Mouse (Mus musculus): ENCODE data around the gene Fhl5. TPM values are rescaled to one million over a fixed set of nuclear protein-coding genes. Genes with fewer than 3 reads are reported as not detected.
"Not testable (repeated sequence)": the region's sequence is repeated elsewhere in the genome, so short reads cannot be mapped to it uniquely, and the experiment has no call there.

Fhl5 gene
- not detected for polyA plus RNA-seq (2012; fragmentation: generic; extraction: Trizol)

DNA sequence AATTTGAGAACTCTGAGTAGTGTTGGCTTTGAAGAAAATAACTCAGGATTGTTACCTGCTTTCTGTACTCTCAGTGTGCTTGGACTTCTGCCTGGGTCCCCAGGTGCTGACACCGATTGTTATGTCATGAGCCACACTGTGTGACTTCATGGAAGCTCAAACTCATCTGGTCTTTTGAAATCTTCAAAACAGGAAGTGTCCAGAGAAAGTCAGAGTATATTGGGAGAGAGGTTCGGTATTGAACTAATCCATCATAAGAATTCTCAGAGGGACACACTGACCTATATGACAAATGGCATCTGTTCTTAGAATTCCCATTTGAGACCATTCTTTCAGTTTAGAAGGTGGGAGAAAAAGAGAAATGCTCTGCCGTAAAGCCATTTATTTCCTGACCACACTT lies at the start of gene Fhl5:
Fhl5 (minus strand) TSS at position 101 of the 400 bp plus-strand sequence.
- Histone ChIP-seq H3ac (ENCODE audit: control insufficient read depth, insufficient read length) (no peak within 1 kb of the TSS), H3K36me3 (ENCODE audit: control insufficient read depth, insufficient read depth) (no peaks in the 10 kb centered on the region), H3K27me3 (ENCODE audit: control insufficient read depth, insufficient read depth, insufficient read length) (no peaks in the 10 kb centered on the region), H3K4me2 (ENCODE audit: low read depth) (no peak within 1 kb of the TSS), H3K4me3 (no peak within 1 kb of the TSS), H3K79me2 (ENCODE audit: control insufficient read depth, insufficient read depth) (no peaks in the 10 kb centered on the region)
- TF ChIP-seq POLR2AphosphoS2 (IDR thresholded peaks at IDR 0.05; ENCODE audit: insufficient read length, low read depth) (no peak), TCF12 (IDR thresholded peaks at IDR 0.05; ENCODE audit: insufficient read depth, poor library complexity, severe bottlenecking) (no peak), MYOD1 (IDR thresholded peaks at IDR 0.05; ENCODE audit: control insufficient read depth in 1 of 3, insufficient read length in 2 of 3, low read depth in 2 of 3) (no peak), USF1 (IDR thresholded peaks at IDR 0.05; ENCODE audit: low read depth) (no peak), POLR2A (IDR thresholded peaks at IDR 0.05; ENCODE audit: insufficient read length, low read depth) (no peak), CEBPB (IDR thresholded peaks at IDR 0.05; ENCODE audit: insufficient read depth, poor library complexity, severe bottlenecking) (no peak), SRF (IDR thresholded peaks at IDR 0.05; ENCODE audit: control insufficient read depth, insufficient read length, low read depth) (no peak), MYOG (IDR thresholded peaks at IDR 0.05; ENCODE audit: control insufficient read depth in 1 of 3, insufficient read depth in 1 of 3, insufficient read length in 2 of 3, low read depth in 2 of 3) (no peak), MAX (IDR thresholded peaks at IDR 0.05; ENCODE audit: low read depth) (no peak), REST (IDR thresholded peaks at IDR 0.05; ENCODE audit: insufficient read depth, insufficient read length) (no peak), E2F4 (IDR thresholded peaks at IDR 0.05; ENCODE audit: insufficient read depth) (no peak), TCF3 (IDR thresholded peaks at IDR 0.05; ENCODE audit: insufficient read length, low read depth) (no peak)

GRCm38 (mm10) chr4:25285002-25285401 lies 42.3 kb upstream of the Fhl5 start:
- H3ac ChIP-seq (ENCODE audit: control insufficient read depth, insufficient read length); H3K4me3 ChIP-seq; H3K36me3 ChIP-seq (ENCODE audit: control insufficient read depth, insufficient read depth); H3K27me3 ChIP-seq (ENCODE audit: control insufficient read depth, insufficient read depth, insufficient read length); H3K79me2 ChIP-seq (ENCODE audit: control insufficient read depth, insufficient read depth); H3K4me2 ChIP-seq (ENCODE audit: low read depth): not testable (repeated sequence)

DNA sequence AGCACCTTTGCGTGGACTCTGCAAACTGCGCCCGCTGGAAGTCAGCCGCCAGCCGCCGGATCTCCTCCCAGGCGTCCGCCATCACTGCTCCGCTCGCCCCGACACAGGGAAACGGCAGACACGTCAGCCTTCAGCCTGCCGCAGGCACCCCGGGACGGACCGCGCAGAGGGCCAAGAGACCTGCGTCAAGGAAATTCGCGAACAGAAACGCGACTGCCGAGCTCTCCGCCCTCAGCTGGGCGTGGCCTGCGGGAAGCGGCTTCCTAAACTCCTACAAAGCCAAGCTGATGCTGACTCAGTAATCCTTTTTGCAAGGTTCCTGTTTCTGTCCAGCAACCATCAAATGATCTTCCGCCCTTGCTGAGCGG lies 39.0 kb upstream of the Fhl5 start, which contains the start of gene Ufl1:
Ufl1 (minus strand) TSS at position 151 of the 368 bp plus-strand sequence.
- Histone ChIP-seq H3K79me2 (ENCODE audit: control insufficient read depth, insufficient read depth) (no peaks in the 10 kb centered on the region), H3K36me3 (ENCODE audit: control insufficient read depth, insufficient read depth) (peaks cover 17% of the 10 kb centered on the region), H3K4me2 (ENCODE audit: low read depth) (peak within 1 kb of the TSS; percentile 73), H3K4me3 (peak within 1 kb of the TSS; percentile 40), H3ac (ENCODE audit: control insufficient read depth, insufficient read length) (peak within 1 kb of the TSS; percentile 40), H3K27me3 (ENCODE audit: control insufficient read depth, insufficient read depth, insufficient read length) (no peaks in the 10 kb centered on the region)
- TF ChIP-seq MYOG (IDR thresholded peaks at IDR 0.05; ENCODE audit: control insufficient read depth in 1 of 3, insufficient read depth in 1 of 3, insufficient read length in 2 of 3, low read depth in 2 of 3) = peak in 2 of 3 experiments; percentile 3 to 51
- no peak for TF ChIP-seq CEBPB (IDR thresholded peaks at IDR 0.05; ENCODE audit: insufficient read depth, poor library complexity, severe bottlenecking)
- peak in 1 of 3 experiments; percentile 46 for TF ChIP-seq MYOD1 (IDR thresholded peaks at IDR 0.05; ENCODE audit: control insufficient read depth in 1 of 3, insufficient read length in 2 of 3, low read depth in 2 of 3)
- peak; percentile 92 for TF ChIP-seq POLR2A (IDR thresholded peaks at IDR 0.05; ENCODE audit: insufficient read length, low read depth)
- peak; percentile 27 for TF ChIP-seq SRF (IDR thresholded peaks at IDR 0.05; ENCODE audit: control insufficient read depth, insufficient read length, low read depth)
- peak; percentile 91 for TF ChIP-seq POLR2AphosphoS2 (IDR thresholded peaks at IDR 0.05; ENCODE audit: insufficient read length, low read depth)
- TF ChIP-seq MAX (IDR thresholded peaks at IDR 0.05; ENCODE audit: low read depth) = no peak

DNA sequence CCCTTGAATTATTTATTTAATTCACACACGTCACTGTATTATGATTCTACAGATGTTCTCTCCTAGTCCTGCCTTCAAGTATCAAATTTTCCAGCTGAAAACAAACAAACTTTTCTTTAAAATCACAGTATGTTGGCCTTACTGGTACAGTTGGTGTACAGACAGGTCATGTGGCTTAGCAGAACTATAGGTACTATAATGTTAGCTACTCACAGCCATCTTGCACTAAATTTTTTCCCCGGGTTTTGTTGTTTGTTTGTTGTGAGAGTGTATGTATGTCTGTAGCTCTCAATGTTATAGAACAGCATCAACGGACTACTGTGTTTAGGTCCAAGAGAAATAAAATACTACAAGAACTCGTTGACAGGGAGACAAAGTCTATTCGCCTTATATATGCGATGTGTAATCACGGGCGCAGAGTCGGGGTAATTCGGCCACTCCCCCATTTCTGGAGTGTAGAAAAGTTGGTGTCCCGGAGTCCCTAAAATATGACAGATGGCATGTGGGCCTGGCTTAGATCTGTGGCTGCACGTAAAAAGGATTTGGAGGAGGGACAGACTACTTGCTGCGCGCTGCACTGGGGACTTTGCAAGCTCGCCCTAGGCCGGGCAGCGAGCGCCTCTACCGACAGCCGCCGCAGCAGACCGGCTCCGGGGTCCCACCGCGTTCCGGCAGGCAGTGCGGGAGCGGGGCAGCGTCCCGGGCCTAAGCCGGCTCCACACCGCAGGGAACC lies 38.4 kb upstream of the Fhl5 start:
- Histone ChIP-seq H3K36me3 (ENCODE audit: control insufficient read depth, insufficient read depth) (peaks cover 21% of the 10 kb centered on the region), H3K27me3 (ENCODE audit: control insufficient read depth, insufficient read depth, insufficient read length) (no peaks in the 10 kb centered on the region), H3K4me3 (peak overlapping the region; percentile 40), H3K79me2 (ENCODE audit: control insufficient read depth, insufficient read depth) (no peaks in the 10 kb centered on the region), H3ac (ENCODE audit: control insufficient read depth, insufficient read length) (peak overlapping the region; percentile 40), H3K4me2 (ENCODE audit: low read depth) (peak overlapping the region; percentile 73)
- no peak for TF ChIP-seq POLR2A (IDR thresholded peaks at IDR 0.05; ENCODE audit: insufficient read length, low read depth)
- TF ChIP-seq E2F4 (IDR thresholded peaks at IDR 0.05; ENCODE audit: insufficient read depth) = no peak
- TF ChIP-seq MYOG (IDR thresholded peaks at IDR 0.05; ENCODE audit: control insufficient read depth in 1 of 3, insufficient read depth in 1 of 3, insufficient read length in 2 of 3, low read depth in 2 of 3) = no peak
- TF ChIP-seq MAX (IDR thresholded peaks at IDR 0.05; ENCODE audit: low read depth) = no peak
- no peak for TF ChIP-seq TCF12 (IDR thresholded peaks at IDR 0.05; ENCODE audit: insufficient read depth, poor library complexity, severe bottlenecking)
- TF ChIP-seq CEBPB (IDR thresholded peaks at IDR 0.05; ENCODE audit: insufficient read depth, poor library complexity, severe bottlenecking) = no peak
- TF ChIP-seq REST (IDR thresholded peaks at IDR 0.05; ENCODE audit: insufficient read depth, insufficient read length) = no peak
- no peak for TF ChIP-seq TCF3 (IDR thresholded peaks at IDR 0.05; ENCODE audit: insufficient read length, low read depth)
- no peak for TF ChIP-seq USF1 (IDR thresholded peaks at IDR 0.05; ENCODE audit: low read depth)
- TF ChIP-seq SRF (IDR thresholded peaks at IDR 0.05; ENCODE audit: control insufficient read depth, insufficient read length, low read depth) = no peak
- TF ChIP-seq MYOD1 (IDR thresholded peaks at IDR 0.05; ENCODE audit: control insufficient read depth in 1 of 3, insufficient read length in 2 of 3, low read depth in 2 of 3) = no peak
- no peak for TF ChIP-seq POLR2AphosphoS2 (IDR thresholded peaks at IDR 0.05; ENCODE audit: insufficient read length, low read depth)
